Mouse (Mus musculus) embryonic facial prominence, embryonic 13.5 days (tissue): ENCODE data around the gene Rpp40. TPM values are rescaled to one million over a fixed set of nuclear protein-coding genes. Genes with fewer than 3 reads are reported as not detected.

Source experiments
- ATAC-seq: fragments of 200-750 bp; cut with Nextera tagmentation; 2 replicates; pipeline ENCODE4 v1.8.0; 2017; ENCODE audit warnings: low read depth; ENCODE audit not compliant: insufficient number of reproducible peaks, insufficient read depth, low FRiP score, low TSS enrichment
- H3K27ac ChIP-seq: fragments of 300-500 bp; sonication (generic); 2 replicates; pipeline ENCODE4 v1.5.1; 2015; ENCODE audit warnings: moderate library complexity, mild to moderate bottlenecking, inconsistent platforms
- H3K27me3 ChIP-seq: fragments of 300-500 bp; sonication (generic); 2 replicates; pipeline ENCODE4 v1.6.1; 2015; ENCODE audit warnings: mild to moderate bottlenecking, inconsistent platforms
- H3K36me3 ChIP-seq: fragments of 300-500 bp; sonication (generic); 2 replicates; pipeline ENCODE4 v1.6.1; 2015; ENCODE audit warnings: mild to moderate bottlenecking, inconsistent platforms
- H3K4me1 ChIP-seq: fragments of 300-500 bp; sonication (generic); 2 replicates; pipeline ENCODE4 v1.6.1; 2015; ENCODE audit warnings: inconsistent platforms
- H3K4me2 ChIP-seq: fragments of 300-500 bp; sonication (generic); 2 replicates; pipeline ENCODE4 v1.6.1; 2015; ENCODE audit warnings: moderate library complexity, mild to moderate bottlenecking, inconsistent platforms
- H3K4me3 ChIP-seq: fragments of 300-500 bp; sonication (generic); 2 replicates; pipeline ENCODE4 v1.5.1; 2015; ENCODE audit warnings: mild to moderate bottlenecking, inconsistent platforms
- H3K9ac ChIP-seq: fragments of 300-500 bp; sonication (generic); 2 replicates; pipeline ENCODE4 v1.6.1; 2015; ENCODE audit warnings: mild to moderate bottlenecking, inconsistent platforms
- H3K9me3 ChIP-seq: fragments of 300-500 bp; sonication (generic); 2 replicates; pipeline ENCODE4 v1.6.1; 2016; ENCODE audit warnings: inconsistent platforms
- WGBS: fragments of 180-500 bp; shearing (Covaris S2); methylation state at CpG from one replicate; pipeline ENCODE4 v1.1.7; 2015; ENCODE audit warnings: mixed read lengths; 5-methylcytosine and 5-hydroxymethylcytosine counted together
- polyA plus RNA-seq: library from polyadenylated mRNA; unstranded; fragments of >200 nt; fragmentation: Nextera tagmentation; extraction: Ambion mirVana; gene quantifications from 2 replicates; pipeline ENCODE4 v1.2.1, GENCODE M21; 2015

The Rpp40 gene
- polyA plus RNA-seq, 1 experiment from 2014 or later, result 22.6 TPM

DNA sequence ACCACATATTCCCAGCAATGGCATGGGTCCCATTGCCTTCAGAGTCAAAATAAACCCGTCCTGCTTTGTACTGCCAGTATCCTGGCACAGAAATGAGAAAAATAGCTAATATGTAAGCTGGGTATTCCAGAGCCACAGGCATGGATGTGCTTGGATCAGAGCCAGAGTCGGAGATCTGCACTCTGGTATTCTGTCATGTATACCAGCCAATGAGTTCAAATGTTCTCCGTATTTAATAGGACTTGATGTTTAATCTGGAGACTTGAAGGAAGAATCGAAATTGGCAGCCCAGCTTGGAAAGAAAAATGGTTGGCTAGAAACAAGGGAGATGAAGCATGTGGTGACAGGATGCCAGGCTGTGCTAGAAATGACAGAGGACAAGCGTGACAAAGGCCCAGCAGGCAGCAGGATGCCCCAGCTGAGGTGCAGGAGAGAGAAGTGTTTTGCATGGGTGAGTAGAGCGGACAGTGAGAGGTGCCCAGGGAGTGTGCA is 25.6 kb downstream of the Rpp40 start:
- no peak overlapping the region for H3K9ac ChIP-seq
- no peaks in the 10 kb centered on the region for H3K9me3 ChIP-seq
- H3K4me1 ChIP-seq, result peaks cover 14% of the 10 kb centered on the region
- 62% methylated on average over 6 of the region's 6 CpGs for WGBS
- no peaks in the 10 kb centered on the region for H3K27me3 ChIP-seq
- no peaks in the 10 kb centered on the region for H3K36me3 ChIP-seq
- H3K4me2 ChIP-seq, result no peak overlapping the region
- no peak for ATAC-seq
- no peak overlapping the region for H3K4me3 ChIP-seq
- no peak overlapping the region for H3K27ac ChIP-seq

DNA sequence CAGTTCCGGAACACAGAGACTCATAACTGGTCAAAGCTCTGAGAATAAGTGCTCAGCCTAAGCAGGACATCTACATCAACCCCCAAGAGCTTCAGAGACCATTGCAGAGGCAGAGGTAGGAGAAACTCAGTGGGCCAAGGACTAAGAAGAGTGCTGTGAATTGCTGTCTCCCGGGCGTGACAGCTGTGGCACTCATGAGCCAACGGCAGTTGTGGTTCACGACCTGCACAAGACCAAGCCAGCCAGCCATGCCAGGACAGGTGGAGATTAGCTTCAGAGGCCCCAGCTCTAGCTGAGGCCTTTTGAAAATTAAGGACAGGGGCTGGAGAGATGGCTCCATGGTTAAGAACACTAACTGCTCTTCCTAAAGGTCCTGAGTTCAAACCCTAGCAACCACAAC is 26.6 kb downstream of the Rpp40 start:
- ATAC-seq, result no peak

GRCm38 (mm10) chr13:35879068-35879467 is 27.1 kb downstream of the Rpp40 start:
- WGBS, result 52% methylated on average over 5 of the region's 5 CpGs
- H3K4me2 ChIP-seq, result no peak overlapping the region
- no peak overlapping the region for H3K9ac ChIP-seq
- H3K27me3 ChIP-seq, result no peaks in the 10 kb centered on the region
- H3K9me3 ChIP-seq, result no peaks in the 10 kb centered on the region
- H3K4me1 ChIP-seq, result 0 out of 2 replicates have a peak, but pooled peaks cover 3% of the 10 kb centered on the region
- H3K27ac ChIP-seq, result no peak overlapping the region
- no peak for ATAC-seq
- H3K36me3 ChIP-seq, result peaks cover 7% of the 10 kb centered on the region; the same call in 1 of the 2 replicates
- H3K4me3 ChIP-seq, result no peak overlapping the region

More for the DNA sequence above, 26.6 kb downstream of the Rpp40 start:
- Histone ChIP-seq H3K27ac (no peak overlapping the region), H3K9me3 (no peaks in the 10 kb centered on the region), H3K4me2 (no peak overlapping the region), H3K4me3 (no peak overlapping the region), H3K9ac (no peak overlapping the region), H3K4me1 (peaks cover 6% of the 10 kb centered on the region; the same call in 1 of the 2 replicates), H3K27me3 (no peaks in the 10 kb centered on the region), H3K36me3 (0 out of 2 replicates have a peak, but pooled peaks cover 3% of the 10 kb centered on the region)
- 87% methylated on average over 5 of the region's 5 CpGs for WGBS

- Histone ChIP-seq H3K36me3 (peaks cover 7% of the 10 kb centered on the region; the same call in 1 of the 2 replicates), H3K9ac (no peak overlapping the region), H3K27ac (no peak overlapping the region), H3K4me2 (no peak overlapping the region), H3K4me3 (no peak overlapping the region), H3K4me1 (0 out of 2 replicates have a peak, but pooled peaks cover 3% of the 10 kb centered on the region), H3K27me3 (no peaks in the 10 kb centered on the region), H3K9me3 (no peaks in the 10 kb centered on the region)
- WGBS, result 42% methylated on average over 1 of the region's 1 CpGs
- no peak for ATAC-seq
Observed at GRCm38 (mm10) chr13:35878282-35878681, 27.9 kb downstream of the Rpp40 start.

- Histone ChIP-seq H3K27me3 (no peaks in the 10 kb centered on the region), H3K9me3 (no peaks in the 10 kb centered on the region), H3K4me3 (no peak overlapping the region), H3K4me1 (0 out of 2 replicates have a peak, but pooled peaks cover 3% of the 10 kb centered on the region), H3K9ac (no peak overlapping the region), H3K36me3 (peaks cover 16% of the 10 kb centered on the region; the same call in 1 of the 2 replicates), H3K4me2 (no peak overlapping the region), H3K27ac (no peak overlapping the region)
- no peak for ATAC-seq
- 86% methylated on average over 5 of the region's 5 CpGs for WGBS
Observed at GRCm38 (mm10) chr13:35875396-35875795, 30.8 kb downstream of the Rpp40 start.

GRCm38 (mm10) chr13:35871107-35871506 is 35.1 kb downstream of the Rpp40 start:
- Histone ChIP-seq H3K27ac (no peak overlapping the region), H3K36me3 (peaks cover 28% of the 10 kb centered on the region; the same call in 1 of the 2 replicates), H3K9ac (no peak overlapping the region), H3K4me3 (no peak overlapping the region), H3K9me3 (no peaks in the 10 kb centered on the region), H3K27me3 (no peaks in the 10 kb centered on the region), H3K4me2 (no peak overlapping the region), H3K4me1 (no peaks in the 10 kb centered on the region)
- 64% methylated on average over 3 of the region's 3 CpGs for WGBS
- ATAC-seq, result no peak

DNA sequence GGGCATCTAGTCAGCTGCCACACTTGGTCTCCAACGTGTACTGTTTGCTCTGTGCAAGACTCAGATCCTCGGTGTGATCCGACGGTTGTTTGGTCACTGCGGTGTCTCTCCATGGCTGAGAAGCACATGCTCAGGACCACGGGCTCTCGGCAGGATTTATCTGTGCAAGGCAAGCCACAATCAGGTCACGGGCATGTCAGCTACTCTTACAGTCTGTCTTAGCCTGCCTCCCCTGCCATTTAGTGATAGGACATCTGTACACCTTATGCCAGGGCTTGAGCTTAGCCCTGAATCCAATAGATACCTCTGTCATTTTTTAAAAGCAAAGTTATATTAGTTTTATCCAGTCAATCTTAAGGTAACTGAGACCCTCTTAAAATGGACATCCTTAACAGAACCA is 35.5 kb downstream of the Rpp40 start:
- no peak overlapping the region for H3K27ac ChIP-seq
- ATAC-seq, result no peak
- no peaks in the 10 kb centered on the region for H3K27me3 ChIP-seq
- H3K9me3 ChIP-seq, result no peaks in the 10 kb centered on the region
- WGBS, result 85% methylated on average over 8 of the region's 8 CpGs
- no peaks in the 10 kb centered on the region for H3K4me1 ChIP-seq
- H3K4me2 ChIP-seq, result no peak overlapping the region
- H3K4me3 ChIP-seq, result no peak overlapping the region
- peaks cover 28% of the 10 kb centered on the region for H3K36me3 ChIP-seq
- no peak overlapping the region for H3K9ac ChIP-seq

DNA sequence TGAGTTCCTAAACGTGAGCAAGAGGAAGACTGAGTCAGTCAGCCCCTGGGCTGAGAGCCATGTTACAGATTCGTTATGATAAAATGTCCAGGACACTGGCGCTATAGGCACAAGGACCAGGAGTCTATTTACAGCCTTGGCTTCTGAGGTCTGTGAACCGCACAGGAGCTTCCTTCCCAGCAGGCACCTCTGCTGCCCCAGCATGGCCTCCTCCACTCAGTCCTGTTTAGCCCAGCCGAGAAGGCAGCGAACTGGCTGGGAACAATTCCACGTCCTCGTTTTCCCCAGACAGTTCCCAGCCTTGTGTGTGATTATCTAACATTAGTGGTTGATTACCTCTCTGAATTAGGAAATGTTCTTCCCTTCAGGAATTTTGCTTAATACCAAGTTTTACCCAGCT is 45.2 kb downstream of the Rpp40 start:
- H3K4me2 ChIP-seq, result no peak overlapping the region
- no peaks in the 10 kb centered on the region for H3K4me1 ChIP-seq
- no peak overlapping the region for H3K9ac ChIP-seq
- no peaks in the 10 kb centered on the region for H3K27me3 ChIP-seq
- no peak overlapping the region for H3K4me3 ChIP-seq
- 70% methylated on average over 8 of the region's 8 CpGs for WGBS
- H3K9me3 ChIP-seq, result no peaks in the 10 kb centered on the region
- peaks cover 34% of the 10 kb centered on the region for H3K36me3 ChIP-seq
- no peak for ATAC-seq
- H3K27ac ChIP-seq, result no peak overlapping the region

DNA sequence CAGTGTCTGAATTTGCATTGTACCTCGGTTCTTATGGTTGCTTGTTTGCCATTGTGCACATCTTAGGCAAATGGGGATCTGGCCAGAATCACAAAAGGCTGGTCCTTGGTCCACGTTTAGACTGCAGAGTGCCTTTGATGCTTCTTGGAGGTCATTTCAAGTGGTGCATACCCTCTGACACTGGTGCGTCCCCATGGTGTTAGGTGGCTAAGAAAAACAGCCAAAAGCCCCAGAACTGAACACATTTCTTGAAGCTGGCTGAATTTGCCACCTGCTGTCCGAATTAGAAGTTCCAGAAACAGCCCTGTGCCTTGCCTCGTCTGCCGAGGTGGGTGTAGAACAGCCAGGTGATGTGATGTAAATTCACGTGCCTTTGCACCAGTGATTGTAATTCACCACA is 48.7 kb downstream of the Rpp40 start:
- H3K4me1 ChIP-seq, result no peaks in the 10 kb centered on the region
- H3K27me3 ChIP-seq, result no peaks in the 10 kb centered on the region
- no peak overlapping the region for H3K9ac ChIP-seq
- no peak for ATAC-seq
- H3K9me3 ChIP-seq, result no peaks in the 10 kb centered on the region
- WGBS, result 84% methylated on average over 7 of the region's 7 CpGs
- no peak overlapping the region for H3K27ac ChIP-seq
- peaks cover 14% of the 10 kb centered on the region for H3K36me3 ChIP-seq
- no peak overlapping the region for H3K4me3 ChIP-seq
- no peak overlapping the region for H3K4me2 ChIP-seq

DNA sequence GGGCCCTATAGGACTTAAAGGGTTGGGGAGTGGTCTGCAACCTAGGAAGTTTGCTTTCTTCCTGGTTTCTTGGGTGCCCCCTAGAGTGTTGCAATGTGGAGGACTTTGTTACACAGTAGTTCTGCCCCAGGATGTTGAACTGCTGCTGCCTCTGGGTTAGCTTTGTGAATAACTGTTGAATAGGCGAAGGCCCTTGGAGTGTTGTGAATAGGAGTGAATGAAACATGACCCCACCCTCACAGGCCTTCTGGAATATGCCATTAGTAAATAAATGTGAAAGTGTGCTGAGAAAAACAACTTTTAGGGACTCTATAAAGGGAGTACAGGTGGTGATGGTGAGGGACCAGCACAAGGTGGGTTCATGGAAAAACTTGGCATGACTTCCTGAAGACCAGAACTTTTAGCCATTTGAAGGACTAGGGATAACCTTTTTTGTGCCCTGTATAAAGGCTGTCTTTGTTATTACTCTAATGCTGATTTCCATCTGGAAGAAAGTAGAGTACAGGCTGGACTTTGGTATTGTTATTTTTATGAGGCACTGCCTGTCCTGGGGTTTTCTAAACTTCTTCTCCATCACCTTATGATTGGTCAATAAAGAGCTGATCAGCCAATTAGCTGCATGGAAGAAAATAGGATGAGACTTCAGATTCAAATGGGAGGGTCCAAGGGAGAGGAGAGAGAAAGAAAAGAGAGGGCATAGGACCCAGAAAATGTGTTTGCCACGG is 53.1 kb downstream of the Rpp40 start:
- Histone ChIP-seq H3K4me1 (0 out of 2 replicates have a peak, but pooled peaks cover 4% of the 10 kb centered on the region), H3K9me3 (no peaks in the 10 kb centered on the region), H3K27me3 (no peaks in the 10 kb centered on the region), H3K9ac (no peak overlapping the region), H3K27ac (no peak overlapping the region), H3K4me2 (no peak overlapping the region), H3K36me3 (peaks cover 14% of the 10 kb centered on the region), H3K4me3 (no peak overlapping the region)
- ATAC-seq, result no peak
- 84% methylated on average over 2 of the region's 2 CpGs for WGBS

DNA sequence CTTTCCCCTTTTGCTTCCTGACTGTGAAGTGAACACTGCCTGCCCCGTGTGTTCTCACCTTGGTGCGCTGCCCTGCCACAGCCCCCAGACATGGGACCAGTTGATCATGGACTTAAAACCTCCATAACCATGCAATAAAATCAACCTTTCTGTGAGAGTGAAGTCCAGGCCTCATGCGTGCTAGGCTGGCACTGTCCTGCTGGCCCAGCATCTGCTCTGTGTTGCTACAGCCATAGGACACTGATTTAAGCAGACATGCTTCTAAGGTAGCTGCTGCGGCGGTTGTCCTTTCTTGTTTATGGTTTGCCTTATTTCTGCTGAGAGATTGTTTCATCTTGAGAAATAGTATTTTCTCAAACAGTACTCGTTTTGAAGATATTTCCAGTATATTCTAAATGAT is 54.6 kb downstream of the Rpp40 start:
- Histone ChIP-seq H3K4me2 (no peak overlapping the region), H3K4me1 (0 out of 2 replicates have a peak, but pooled peaks cover 4% of the 10 kb centered on the region), H3K9ac (no peak overlapping the region), H3K4me3 (no peak overlapping the region), H3K9me3 (no peaks in the 10 kb centered on the region), H3K27me3 (no peaks in the 10 kb centered on the region), H3K27ac (no peak overlapping the region), H3K36me3 (peaks cover 2% of the 10 kb centered on the region)
- WGBS, result 91% methylated on average over 6 of the region's 6 CpGs
- ATAC-seq, result no peak

DNA sequence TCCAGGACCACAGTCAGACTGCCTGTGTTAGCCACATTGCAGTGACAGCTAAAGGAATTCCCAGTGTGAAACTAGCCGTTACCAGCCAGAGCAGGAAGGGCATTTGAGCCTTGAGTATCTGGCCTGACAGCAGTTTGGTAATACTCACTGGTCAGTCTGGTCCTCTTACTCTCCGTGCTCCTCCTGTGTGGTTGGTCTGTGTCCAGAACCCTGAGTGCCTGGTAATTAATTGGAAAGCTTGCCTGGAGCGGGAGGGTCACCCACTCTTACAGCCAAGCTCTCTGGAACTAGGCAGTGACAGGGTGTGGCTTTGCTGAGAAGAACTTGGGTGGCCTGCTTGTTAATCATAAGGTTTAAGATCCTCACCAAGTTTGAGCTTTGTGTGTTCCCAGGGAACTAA is 57.5 kb downstream of the Rpp40 start:
- H3K36me3 ChIP-seq, result no peaks in the 10 kb centered on the region
- no peak overlapping the region for H3K4me3 ChIP-seq
- no peak overlapping the region for H3K9ac ChIP-seq
- H3K9me3 ChIP-seq, result no peaks in the 10 kb centered on the region
- H3K27ac ChIP-seq, result no peak overlapping the region
- no peaks in the 10 kb centered on the region for H3K27me3 ChIP-seq
- H3K4me2 ChIP-seq, result no peak overlapping the region
- H3K4me1 ChIP-seq, result peaks cover 20% of the 10 kb centered on the region
- ATAC-seq, result no peak
- WGBS, result 79% methylated on average over 3 of the region's 3 CpGs
